Mouse (Mus musculus) stomach, adult 2 months (tissue): ENCODE measurements around the gene Gprin3. TPM values are rescaled to one million over a fixed set of nuclear protein-coding genes. Genes with fewer than 3 reads are reported as not detected.

ENCODE experiments used
- polyA plus RNA-seq: library from polyadenylated mRNA; depleted of rRNA; stranded (reverse); fragments of >200 nt; gene quantifications from 2 replicates; pipeline ENCODE4 v1.2.3, GENCODE M21; 2012; rRNA removed

The Gprin3 gene
- polyA plus RNA-seq = 0.06 and 0.12 TPM in 2 replicates

GRCm38 (mm10) chr6:59425824-59426533 is at the start of gene Gprin3:
TSS of gene Gprin3 (minus strand) at chr6:59426294.

Other genes with a start within 250 kb of the Gprin3 start
- gene Tigd2, start 217.4 kb downstream of the Gprin3 start, polyA plus RNA-seq = 1.5 and 2.9 TPM in 2 replicates